Mouse (Mus musculus): ENCODE measurements around the gene Sec14l3. TPM values are rescaled to one million over a fixed set of nuclear protein-coding genes. Genes with fewer than 3 reads are reported as not detected.
"Not testable (repeated sequence)": the region's sequence is repeated elsewhere in the genome, so short reads cannot be mapped to it uniquely, and the experiment has no call there.

Sec14l3 gene
- not detected in 2 replicates for polyA plus RNA-seq (2014; fragmentation: Nextera tagmentation; extraction: Ambion mirVana)

GRCm38 (mm10) chr11:4064627-4065122 lies at the start of gene Sec14l3:
Gene Sec14l3 (plus strand): TSS chr11:4064841.
- Histone ChIP-seq H3K4me2 (replicated peaks; ENCODE audit: low read depth, low read length) (no peak within 1 kb of the TSS), H3K27me3 (ENCODE audit: control insufficient read depth, insufficient read depth, low read length) (no peaks in the 10 kb centered on the region), H3K36me3 (ENCODE audit: control insufficient read depth, insufficient read depth, low read length) (no peaks in the 10 kb centered on the region), H3K27ac (ENCODE audit: low read depth, low read length) (no peak within 1 kb of the TSS), H3K9me3 (ENCODE audit: control insufficient read depth, low read length) (no peaks in the 10 kb centered on the region), H3K4me3 (ENCODE audit: low read length) (no peak within 1 kb of the TSS), H3K4me1 (ENCODE audit: control insufficient read depth, insufficient read depth, low read length) (no peaks in the 10 kb centered on the region), H3K9ac (ENCODE audit: low read depth, low read length) (no peak within 1 kb of the TSS)
- WGBS: 63% methylated on average over 5 of the region's 5 CpGs
- no peak for ATAC-seq (ENCODE audit: low FRiP score, low TSS enrichment)

- H3K27ac ChIP-seq (ENCODE audit: low read depth, low read length); ATAC-seq (ENCODE audit: low FRiP score, low TSS enrichment); H3K4me3 ChIP-seq (ENCODE audit: low read length); H3K27me3 ChIP-seq (ENCODE audit: control insufficient read depth, insufficient read depth, low read length); H3K9ac ChIP-seq (ENCODE audit: low read depth, low read length); H3K4me1 ChIP-seq (ENCODE audit: control insufficient read depth, insufficient read depth, low read length); H3K36me3 ChIP-seq (ENCODE audit: control insufficient read depth, insufficient read depth, low read length); H3K4me2 ChIP-seq (replicated peaks; ENCODE audit: low read depth, low read length): not testable (repeated sequence)
- peaks cover 13% of the 10 kb centered on the region for H3K9me3 ChIP-seq (ENCODE audit: control insufficient read depth, low read length)
- WGBS: 88% methylated on average over 14 of the region's 14 CpGs
Measured at GRCm38 (mm10) chr11:4015796-4016195, 48.8 kb upstream of the Sec14l3 start.

- not testable (repeated sequence) for H3K4me1 ChIP-seq (ENCODE audit: control insufficient read depth, insufficient read depth, low read length); H3K9ac ChIP-seq (ENCODE audit: low read depth, low read length); H3K4me2 ChIP-seq (replicated peaks; ENCODE audit: low read depth, low read length); H3K9me3 ChIP-seq (ENCODE audit: control insufficient read depth, low read length); H3K4me3 ChIP-seq (ENCODE audit: low read length); H3K36me3 ChIP-seq (ENCODE audit: control insufficient read depth, insufficient read depth, low read length); ATAC-seq (ENCODE audit: low FRiP score, low TSS enrichment); H3K27me3 ChIP-seq (ENCODE audit: control insufficient read depth, insufficient read depth, low read length); H3K27ac ChIP-seq (ENCODE audit: low read depth, low read length)
- 92% methylated on average over 13 of the region's 13 CpGs for WGBS
Measured at GRCm38 (mm10) chr11:4022111-4022510, 42.5 kb upstream of the Sec14l3 start.

- 81% methylated on average over 2 of the region's 2 CpGs for WGBS
- Histone ChIP-seq H3K4me2 (replicated peaks; ENCODE audit: low read depth, low read length) (no peak overlapping the region), H3K36me3 (ENCODE audit: control insufficient read depth, insufficient read depth, low read length) (no peaks in the 10 kb centered on the region), H3K27me3 (ENCODE audit: control insufficient read depth, insufficient read depth, low read length) (no peaks in the 10 kb centered on the region), H3K4me3 (ENCODE audit: low read length) (no peak overlapping the region), H3K9me3 (ENCODE audit: control insufficient read depth, low read length) (no peaks in the 10 kb centered on the region), H3K9ac (ENCODE audit: low read depth, low read length) (no peak overlapping the region), H3K27ac (ENCODE audit: low read depth, low read length) (no peak overlapping the region), H3K4me1 (ENCODE audit: control insufficient read depth, insufficient read depth, low read length) (no peaks in the 10 kb centered on the region)
- no peak for ATAC-seq (ENCODE audit: low FRiP score, low TSS enrichment)
Measured at GRCm38 (mm10) chr11:4023321-4023720, 41.3 kb upstream of the Sec14l3 start.

DNA sequence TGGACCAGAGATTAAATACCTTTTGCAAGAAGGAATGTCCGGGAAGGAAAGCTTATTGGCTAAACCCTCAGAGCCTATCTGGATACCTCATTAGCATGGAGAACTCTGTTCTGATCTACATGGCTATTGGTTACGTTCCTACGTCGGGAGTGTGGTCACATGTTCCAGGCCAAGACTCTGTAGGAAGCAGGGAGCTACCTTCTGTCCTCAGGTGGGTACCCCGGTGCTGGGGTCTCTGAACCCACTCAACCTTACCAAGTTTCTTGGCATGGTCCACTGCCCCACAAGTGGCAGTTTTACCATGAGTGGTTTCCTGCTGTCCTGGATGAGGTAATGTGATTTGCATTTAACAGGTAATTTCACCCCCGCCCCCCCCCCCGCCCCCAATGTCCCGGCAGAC lies 37.6 kb upstream of the Sec14l3 start:
- no peaks in the 10 kb centered on the region for H3K9me3 ChIP-seq (ENCODE audit: control insufficient read depth, low read length)
- 72% methylated on average over 8 of the region's 8 CpGs for WGBS

DNA sequence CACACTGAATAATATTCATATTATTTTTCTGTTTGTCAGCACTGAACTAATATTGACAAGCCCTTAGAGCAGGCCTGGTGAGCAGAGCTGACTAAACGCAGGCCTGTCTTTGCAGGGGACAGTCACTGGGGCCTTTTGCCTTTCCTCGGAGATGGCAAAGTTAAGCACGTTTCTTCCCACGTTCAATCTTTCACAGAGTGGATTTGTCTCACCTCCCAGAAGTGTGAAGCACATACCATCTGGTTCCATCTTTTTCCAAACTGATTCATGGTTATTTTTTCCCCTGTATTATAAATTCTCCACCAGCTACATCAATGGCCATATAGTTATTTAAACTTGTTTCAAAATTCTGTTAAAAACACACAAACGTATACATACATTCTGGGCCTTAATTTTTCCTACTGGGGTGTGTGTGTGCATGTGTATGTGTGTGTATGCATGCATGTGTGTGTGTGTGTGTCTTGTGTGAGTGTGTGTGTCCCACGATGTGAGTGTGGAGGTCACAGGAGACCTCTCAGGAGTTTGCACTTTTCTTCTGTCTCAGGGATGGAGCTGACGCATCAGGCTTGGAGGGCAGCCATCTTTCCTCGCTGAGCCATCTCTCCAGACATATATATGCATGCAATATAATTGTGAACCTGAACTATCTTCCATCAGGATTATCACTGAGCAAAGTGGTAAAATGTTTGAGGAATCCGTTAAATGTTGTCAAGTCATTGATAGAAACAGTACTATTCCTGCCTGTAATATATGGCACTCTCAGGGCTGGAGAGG lies 36.9 kb upstream of the Sec14l3 start:
- WGBS: 80% methylated on average over 9 of the region's 9 CpGs
- Histone ChIP-seq H3K4me3 (ENCODE audit: low read length) (no peak overlapping the region), H3K27ac (ENCODE audit: low read depth, low read length) (no peak overlapping the region), H3K9ac (ENCODE audit: low read depth, low read length) (no peak overlapping the region), H3K4me2 (replicated peaks; ENCODE audit: low read depth, low read length) (no peak overlapping the region), H3K27me3 (ENCODE audit: control insufficient read depth, insufficient read depth, low read length) (peaks cover 5% of the 10 kb centered on the region; the same call in 1 of the 2 replicates), H3K4me1 (ENCODE audit: control insufficient read depth, insufficient read depth, low read length) (no peaks in the 10 kb centered on the region), H3K9me3 (ENCODE audit: control insufficient read depth, low read length) (no peaks in the 10 kb centered on the region), H3K36me3 (ENCODE audit: control insufficient read depth, insufficient read depth, low read length) (no peaks in the 10 kb centered on the region)
- no peak for ATAC-seq (ENCODE audit: low FRiP score, low TSS enrichment)

More for the DNA sequence above, 37.6 kb upstream of the Sec14l3 start:
- Histone ChIP-seq H3K4me1 (ENCODE audit: control insufficient read depth, insufficient read depth, low read length) (no peaks in the 10 kb centered on the region), H3K9ac (ENCODE audit: low read depth, low read length) (no peak overlapping the region), H3K4me3 (ENCODE audit: low read length) (no peak overlapping the region), H3K4me2 (replicated peaks; ENCODE audit: low read depth, low read length) (no peak overlapping the region), H3K27ac (ENCODE audit: low read depth, low read length) (no peak overlapping the region), H3K36me3 (ENCODE audit: control insufficient read depth, insufficient read depth, low read length) (no peaks in the 10 kb centered on the region), H3K27me3 (ENCODE audit: control insufficient read depth, insufficient read depth, low read length) (peaks cover 5% of the 10 kb centered on the region; the same call in 1 of the 2 replicates)
- ATAC-seq (ENCODE audit: low FRiP score, low TSS enrichment): no peak

GRCm38 (mm10) chr11:4029343-4029742 lies 35.3 kb upstream of the Sec14l3 start:
- Histone ChIP-seq H3K27me3 (ENCODE audit: control insufficient read depth, insufficient read depth, low read length) (peaks cover 5% of the 10 kb centered on the region; the same call in 1 of the 2 replicates), H3K4me1 (ENCODE audit: control insufficient read depth, insufficient read depth, low read length) (no peaks in the 10 kb centered on the region), H3K9ac (ENCODE audit: low read depth, low read length) (no peak overlapping the region), H3K9me3 (ENCODE audit: control insufficient read depth, low read length) (no peaks in the 10 kb centered on the region), H3K36me3 (ENCODE audit: control insufficient read depth, insufficient read depth, low read length) (no peaks in the 10 kb centered on the region), H3K4me3 (ENCODE audit: low read length) (no peak overlapping the region), H3K4me2 (replicated peaks; ENCODE audit: low read depth, low read length) (no peak overlapping the region), H3K27ac (ENCODE audit: low read depth, low read length) (no peak overlapping the region)
- no peak for ATAC-seq (ENCODE audit: low FRiP score, low TSS enrichment)
- 72% methylated on average over 4 of the region's 4 CpGs for WGBS

DNA sequence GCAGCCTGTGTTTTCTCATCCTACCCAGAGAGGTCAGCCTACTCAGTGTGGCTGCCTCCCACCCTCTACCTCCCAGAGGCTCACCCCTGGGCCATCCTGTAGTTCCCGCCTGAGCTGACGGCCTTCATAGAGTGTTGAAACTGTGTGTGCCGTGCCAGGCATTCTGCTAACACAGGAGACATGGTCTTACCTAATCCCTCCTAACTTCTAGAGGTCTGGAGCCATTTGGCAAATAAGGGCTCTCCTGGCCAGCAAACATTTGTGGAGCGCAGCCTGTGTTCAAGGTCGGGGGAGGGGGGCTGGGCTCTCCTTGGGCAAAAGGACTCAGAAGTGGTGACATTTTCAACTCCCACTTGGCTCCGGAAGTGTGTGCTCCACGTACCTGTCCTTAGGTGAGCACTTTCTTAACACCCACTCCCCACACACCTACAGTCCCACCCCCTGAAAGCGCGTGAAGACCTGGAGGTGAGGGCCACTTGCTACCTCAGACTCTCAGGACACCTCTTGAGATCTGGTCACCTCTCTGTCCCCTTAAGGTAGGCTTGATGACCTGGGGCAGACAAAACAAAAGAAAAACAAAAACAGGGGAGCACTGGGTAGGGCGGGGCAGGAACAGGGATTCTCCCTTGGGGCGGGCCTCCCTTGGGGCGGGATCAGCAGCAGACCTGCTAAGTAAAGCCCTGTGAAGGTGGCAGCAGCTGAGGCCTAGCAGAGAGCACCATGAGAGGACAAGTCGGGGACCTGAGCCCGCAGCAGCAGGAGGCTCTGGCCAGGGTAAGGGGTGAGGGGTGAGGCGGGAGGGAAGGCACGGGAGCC lies 33.3 kb upstream of the Sec14l3 start, which contains the start of gene Sec14l4:
Gene Sec14l4, plus strand, starts transcription at position 337 of the 816 bp plus-strand sequence.
- no peak within 1 kb of the TSS for H3K4me3 ChIP-seq (ENCODE audit: low read length)
- no peak within 1 kb of the TSS for H3K27ac ChIP-seq (ENCODE audit: low read depth, low read length)
- no peak within 1 kb of the TSS for H3K9ac ChIP-seq (ENCODE audit: low read depth, low read length)
- peaks cover 5% of the 10 kb centered on the region; the same call in 1 of the 2 replicates for H3K27me3 ChIP-seq (ENCODE audit: control insufficient read depth, insufficient read depth, low read length)
- no peak within 1 kb of the TSS for H3K4me2 ChIP-seq (replicated peaks; ENCODE audit: low read depth, low read length)
- no peaks in the 10 kb centered on the region for H3K4me1 ChIP-seq (ENCODE audit: control insufficient read depth, insufficient read depth, low read length)
- WGBS: 34% methylated on average over 16 of the region's 16 CpGs
- no peak for ATAC-seq (ENCODE audit: low FRiP score, low TSS enrichment)
- no peaks in the 10 kb centered on the region for H3K9me3 ChIP-seq (ENCODE audit: control insufficient read depth, low read length)
- H3K36me3 ChIP-seq (ENCODE audit: control insufficient read depth, insufficient read depth, low read length): no peaks in the 10 kb centered on the region
